8 mouse cellular contexts compared by ENCODE assay signal in the genomic region with DNA sequence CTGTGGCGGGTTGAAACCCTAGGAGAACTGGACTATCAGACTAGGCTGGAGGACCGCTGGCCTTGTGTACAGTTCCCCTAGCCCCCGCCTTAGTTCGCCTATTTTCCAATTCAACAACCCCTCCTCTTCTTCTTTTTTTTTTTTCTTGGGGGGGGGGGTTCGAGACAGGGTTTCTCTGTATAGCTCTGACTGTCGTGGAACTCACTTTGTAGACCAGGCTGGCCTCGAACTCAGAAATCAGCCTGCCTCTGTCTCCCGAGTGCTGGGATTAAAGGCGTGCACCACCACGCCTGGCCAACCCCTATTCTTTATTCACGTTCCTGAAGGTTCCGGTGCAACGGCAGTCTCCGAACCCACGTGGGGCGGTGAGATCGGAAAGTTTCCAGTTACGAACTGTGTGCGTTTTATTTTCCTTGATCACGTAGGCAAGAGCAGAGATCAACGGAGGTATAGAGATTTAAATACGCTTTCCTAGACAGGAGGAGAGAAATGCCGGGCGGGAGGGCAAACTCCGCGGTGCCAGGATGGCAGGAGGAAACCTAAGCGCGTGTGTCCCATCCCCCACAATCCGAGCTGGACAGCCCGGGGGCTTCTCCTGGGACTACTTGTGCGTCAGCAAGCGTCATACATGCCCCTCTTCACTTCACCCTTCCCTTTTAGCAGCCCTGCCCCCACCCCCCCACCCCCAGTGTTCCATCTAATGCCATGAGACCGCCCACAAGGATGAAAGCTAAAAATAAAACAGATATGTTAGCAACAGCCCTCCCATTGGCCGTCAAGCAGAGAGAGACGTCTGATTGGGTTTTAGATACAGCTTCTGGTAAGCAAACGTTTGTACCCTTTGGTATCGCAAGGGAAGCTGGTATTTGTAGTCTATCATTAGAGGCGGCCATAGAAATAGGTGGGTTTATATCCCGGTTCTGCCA. TPM values are rescaled to one million over a fixed set of nuclear protein-coding genes. Genes with fewer than 3 reads are reported as not detected.
DNase-seq lines count a peak whose midpoint lies in the region; ATAC-seq and TF ChIP-seq lines count a peak whose summit lies in the region.

No protein-coding gene starts in this region.

- H3K4me3 ChIP-seq in bone marrow, adult 2 months (replicated peaks; ENCODE audit: control insufficient read depth, low read depth, low read length) = peak overlapping the region; percentile 93
- peak overlapping the region; percentile 77 for H3K4me3 ChIP-seq in embryonic fibroblast, embryonic 13.5 days (ENCODE audit: insufficient read depth, low read length)
- H3K4me3 ChIP-seq in kidney, embryonic 14.5 days (ENCODE audit: low read length) = peak overlapping the region; percentile 92
- peak overlapping the region; percentile 91 for H3K4me3 ChIP-seq in limb, embryonic 15.5 days

- peaks cover 2% of the 10 kb centered on the region; the same call in 1 of the 2 replicates for H3K4me1 ChIP-seq in bone marrow, adult 2 months (ENCODE audit: control insufficient read depth, insufficient read depth, low read length)
- peaks cover 4% of the 10 kb centered on the region; the same call in 1 of the 2 replicates for H3K4me1 ChIP-seq in embryonic fibroblast, embryonic 13.5 days (ENCODE audit: control insufficient read depth, insufficient read depth, low read length)
- H3K4me1 ChIP-seq in kidney, embryonic 14.5 days (ENCODE audit: control insufficient read depth, insufficient read depth, low read length) = 0 out of 2 replicates have a peak, but pooled peaks cover 6% of the 10 kb centered on the region
- H3K4me1 ChIP-seq in limb, embryonic 15.5 days = peaks cover 20% of the 10 kb centered on the region

- H3K4me2 ChIP-seq in kidney, embryonic 14.5 days (replicated peaks; ENCODE audit: low read depth, low read length) = peak overlapping the region; percentile 91
- H3K4me2 ChIP-seq in limb, embryonic 15.5 days = peak overlapping the region; percentile 84

- no peaks in the 10 kb centered on the region for H3K27me3 ChIP-seq in kidney, embryonic 14.5 days (ENCODE audit: control insufficient read depth, insufficient read depth, low read length)
- no peaks in the 10 kb centered on the region for H3K27me3 ChIP-seq in limb, embryonic 15.5 days

- peak overlapping the region; percentile 91 for H3K9ac ChIP-seq in kidney, embryonic 14.5 days (ENCODE audit: low read depth, low read length)
- H3K9ac ChIP-seq in limb, embryonic 15.5 days = peak overlapping the region; percentile 93

- peak; percentile 35; the same call in 1 of the 2 replicates for TF ChIP-seq POLR2A in bone marrow, adult 2 months (IDR thresholded peaks at IDR 0.05; ENCODE audit: borderline replicate concordance, control insufficient read depth, low read depth, low read length)
- peak; percentile 63; the same call in 1 of the 2 replicates for TF ChIP-seq POLR2A in embryonic fibroblast, embryonic 13.5 days (IDR thresholded peaks at IDR 0.05; ENCODE audit: low read depth, low read length)

- peak; percentile 82 for ATAC-seq in kidney, embryonic 14.5 days (ENCODE audit: low FRiP score, low TSS enrichment)
- peak; percentile 86 for ATAC-seq in limb, embryonic 15.5 days (ENCODE audit: insufficient number of reproducible peaks, low FRiP score, low TSS enrichment, low read depth)

- no peaks in the 10 kb centered on the region for H3K9me3 ChIP-seq in kidney, embryonic 14.5 days (ENCODE audit: control insufficient read depth, low read length)
- no peaks in the 10 kb centered on the region for H3K9me3 ChIP-seq in limb, embryonic 15.5 days

- no peak for TF ChIP-seq CTCF in bone marrow, adult 2 months (IDR thresholded peaks at IDR 0.05; ENCODE audit: control insufficient read depth, insufficient read depth, low read length)
- no peak for TF ChIP-seq CTCF in embryonic fibroblast, embryonic 13.5 days (IDR thresholded peaks at IDR 0.05; ENCODE audit: borderline replicate concordance, insufficient read depth, low read length)

- under 1% methylated on average over 39 of the region's 39 CpGs for WGBS in bone marrow, adult 2 months
- under 1% methylated on average over 39 of the region's 39 CpGs for WGBS in kidney, embryonic 14.5 days
- under 1% methylated on average over 39 of the region's 39 CpGs for WGBS in limb, embryonic 15.5 days

- H3K36me3 ChIP-seq in kidney, embryonic 14.5 days (ENCODE audit: control insufficient read depth, insufficient read depth, low read length) = peaks cover 9% of the 10 kb centered on the region; the same call in 1 of the 2 replicates
- H3K36me3 ChIP-seq in limb, embryonic 15.5 days = peaks cover 11% of the 10 kb centered on the region

- peak; percentile 99 for DNase-seq in 416B (ENCODE audit: low read depth)
- DNase-seq in heart, adult 9 months (ENCODE audit: low spot score in 2 of 2) = peak; percentile 95 to 98
- peak; percentile 54 to 71 for DNase-seq in monocyte, adult 2 months (ENCODE audit: low read depth in 1 of 2, low spot score in 2 of 2)
- DNase-seq in spleen, postnatal 36 days (ENCODE audit: low spot score in 2 of 2) = peak; percentile 90 to 92

- H3K27ac ChIP-seq in bone marrow, adult 2 months (ENCODE audit: control insufficient read depth, insufficient read depth, low read depth, low read length, poor library complexity) = peak overlapping the region; percentile 94
- H3K27ac ChIP-seq in embryonic fibroblast, embryonic 13.5 days (ENCODE audit: insufficient read depth, low read length) = peak overlapping the region; percentile 92
- peak overlapping the region; percentile 97 for H3K27ac ChIP-seq in kidney, embryonic 14.5 days (ENCODE audit: low read depth, low read length)
- H3K27ac ChIP-seq in limb, embryonic 15.5 days = peak overlapping the region; percentile 95

RNA-seq across cellular contexts. Expression of a gene that starts 1.0 kb away (rescaled TPM):
- 6.6 and 9.2 TPM in 2 replicates for polyA plus RNA-seq in bone marrow, adult 2 months (2011; ENCODE audit: insufficient read depth, insufficient read length, low replicate concordance, missing spikeins)
- 21.4 and 22.8 TPM in 2 replicates for polyA plus RNA-seq in embryonic fibroblast, embryonic 13.5 days (2011; ENCODE audit: insufficient read length, low read depth, missing spikeins)
- polyA plus RNA-seq in kidney, embryonic 14.5 days (2014; fragmentation: Nextera tagmentation; extraction: Ambion mirVana) = 19.4 and 24.1 TPM in 2 replicates
- 29.8 and 32.1 TPM in 2 replicates for polyA plus RNA-seq in limb, embryonic 15.5 days (2015; fragmentation: Nextera tagmentation; extraction: Ambion mirVana)

RNA-seq across cellular contexts. Expression of a gene that starts 12.1 kb away (rescaled TPM):
- 74.5 and 96.7 TPM in 2 replicates for polyA plus RNA-seq in bone marrow, adult 2 months (2011; ENCODE audit: insufficient read depth, insufficient read length, low replicate concordance, missing spikeins)
- 53.0 and 71.3 TPM in 2 replicates for polyA plus RNA-seq in embryonic fibroblast, embryonic 13.5 days (2011; ENCODE audit: insufficient read length, low read depth, missing spikeins)
- 192 and 223 TPM in 2 replicates for polyA plus RNA-seq in kidney, embryonic 14.5 days (2014; fragmentation: Nextera tagmentation; extraction: Ambion mirVana)
- polyA plus RNA-seq in limb, embryonic 15.5 days (2015; fragmentation: Nextera tagmentation; extraction: Ambion mirVana) = 124 TPM in 2 replicates

RNA-seq across cellular contexts. Expression of a gene that starts 12.5 kb away (rescaled TPM):
- 41.0 and 71.1 TPM in 2 replicates for polyA plus RNA-seq in bone marrow, adult 2 months (2011; ENCODE audit: insufficient read depth, insufficient read length, low replicate concordance, missing spikeins)
- polyA plus RNA-seq in embryonic fibroblast, embryonic 13.5 days (2011; ENCODE audit: insufficient read length, low read depth, missing spikeins) = 143 and 150 TPM in 2 replicates
- 123 and 191 TPM in 2 replicates for polyA plus RNA-seq in kidney, embryonic 14.5 days (2014; fragmentation: Nextera tagmentation; extraction: Ambion mirVana)
- 144 and 165 TPM in 2 replicates for polyA plus RNA-seq in limb, embryonic 15.5 days (2015; fragmentation: Nextera tagmentation; extraction: Ambion mirVana)

RNA-seq across cellular contexts. Expression of a gene that starts 57.4 kb away (rescaled TPM):
- 6.4 and 16.2 TPM in 2 replicates for polyA plus RNA-seq in bone marrow, adult 2 months (2011; ENCODE audit: insufficient read depth, insufficient read length, low replicate concordance, missing spikeins)
- 37.4 and 43.1 TPM in 2 replicates for polyA plus RNA-seq in embryonic fibroblast, embryonic 13.5 days (2011; ENCODE audit: insufficient read length, low read depth, missing spikeins)
- 16.1 and 19.2 TPM in 2 replicates for polyA plus RNA-seq in kidney, embryonic 14.5 days (2014; fragmentation: Nextera tagmentation; extraction: Ambion mirVana)
- polyA plus RNA-seq in limb, embryonic 15.5 days (2015; fragmentation: Nextera tagmentation; extraction: Ambion mirVana) = 28.9 and 30.7 TPM in 2 replicates

Comparison
In these comparisons a context has a peak if more than half of its experiments do, and no peak if none do; other contexts are left out.
1. Peak in every context shown above with its lines: DNase-seq, ATAC-seq, H3K4me3 ChIP-seq and H3K27ac ChIP-seq.